Comparison of ENCODE assay signal across 15 mouse cellular contexts in the genomic region with DNA sequence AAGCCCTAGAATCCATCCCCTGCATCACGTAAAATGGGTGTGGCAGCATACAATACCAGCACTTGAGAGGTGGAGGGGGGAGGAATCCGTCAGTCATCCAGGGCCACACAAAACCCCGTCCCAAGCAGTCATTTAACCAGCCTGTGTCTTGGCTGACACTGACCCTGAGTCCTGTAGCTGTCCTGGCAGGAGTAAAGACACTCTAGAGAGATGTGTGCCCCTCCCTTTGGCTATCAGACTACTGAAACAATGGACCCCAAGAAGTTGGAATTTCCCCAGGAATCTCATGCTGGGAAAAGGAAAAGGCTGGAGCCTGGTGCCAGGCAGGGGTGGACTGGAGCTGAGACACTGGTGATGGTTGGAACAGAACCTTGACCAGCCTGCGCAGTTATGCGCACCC. TPM values are rescaled to one million over a fixed set of nuclear protein-coding genes. Genes with fewer than 3 reads are reported as not detected.
DNase-seq lines count a peak whose midpoint lies in the region; ATAC-seq and TF ChIP-seq lines count a peak whose summit lies in the region.
"Had no signal": no experiment of that assay in that cellular context is flagged by ENCODE, and none has a peak within 500 bp of the region (broad histone marks: within the 10 kb centered on the region; RNA-seq: fewer than 3 reads in every experiment).

No protein-coding gene starts in this region.

- intact Hi-C loops in heart, postnatal 10 days (cut with DNase I), result no loop called here

- peak; percentile 92 for DNase-seq in heart, adult 11 months
- DNase-seq in heart, postnatal 10 days, result no peak
- DNase-seq in lung, postnatal 4 days, result no peak
- DNase-seq in ZHBTc4 (ENCODE audit: low read depth, low spot score), result peak; percentile 67
- DNase-seq in testis, postnatal 14 days (ENCODE audit: low spot score), result no peak
- DNase-seq: adrenal gland, postnatal 10 days; cerebellum, adult 11 months; cerebellum, adult 8-10 months; cerebellum, postnatal 25 days; gastrocnemius, postnatal 10 days had no signal

- H3K27ac ChIP-seq in lung, embryonic 16.5 days (ENCODE audit: low read length), result no peak overlapping the region
- H3K27ac ChIP-seq: embryonic facial prominence, embryonic 12.5 days; forebrain, embryonic 15.5 days; hindbrain, postnatal 0 days had no signal

- TF ChIP-seq CTCF in E14TG2a.4 (conservative IDR thresholded peaks at IDR 0.05; ENCODE audit: low read length), result no peak

- 0 out of 2 replicates have a peak, but pooled peaks have one; percentile 30 for ATAC-seq in lung, embryonic 16.5 days (ENCODE audit: low read depth)
- ATAC-seq: forebrain, embryonic 15.5 days; hindbrain, postnatal 0 days had no signal

- 60% methylated on average over 5 of the region's 5 CpGs for WGBS in lung, embryonic 16.5 days

- no peaks in the 10 kb centered on the region for H3K27me3 ChIP-seq in lung, embryonic 16.5 days (ENCODE audit: control insufficient read depth, insufficient read depth, low read depth, low read length)
- peaks cover 7% of the 10 kb centered on the region; the same call in 1 of the 2 replicates for H3K27me3 ChIP-seq in E14TG2a.4 (ENCODE audit: insufficient read depth, low read length)
- H3K27me3 ChIP-seq: embryonic facial prominence, embryonic 12.5 days; forebrain, embryonic 15.5 days had no signal

- H3K4me2 ChIP-seq in lung, embryonic 16.5 days (ENCODE audit: low read depth, low read length), result no peak overlapping the region
- H3K4me2 ChIP-seq: embryonic facial prominence, embryonic 12.5 days; forebrain, embryonic 15.5 days had no signal

- no peaks in the 10 kb centered on the region for H3K9me3 ChIP-seq in lung, embryonic 16.5 days (ENCODE audit: control insufficient read depth, low read length)
- no peaks in the 10 kb centered on the region for H3K9me3 ChIP-seq in E14TG2a.4 (ENCODE audit: low read length)
- H3K9me3 ChIP-seq: embryonic facial prominence, embryonic 12.5 days; forebrain, embryonic 15.5 days had no signal

- no peaks in the 10 kb centered on the region for H3K36me3 ChIP-seq in lung, embryonic 16.5 days (ENCODE audit: control insufficient read depth, insufficient read depth, low read length)
- no peaks in the 10 kb centered on the region for H3K36me3 ChIP-seq in E14TG2a.4 (ENCODE audit: insufficient read depth, low read length)
- H3K36me3 ChIP-seq: embryonic facial prominence, embryonic 12.5 days; forebrain, embryonic 15.5 days had no signal

- H3K9ac ChIP-seq in lung, embryonic 16.5 days (ENCODE audit: low read length), result no peak overlapping the region
- H3K9ac ChIP-seq: embryonic facial prominence, embryonic 12.5 days; forebrain, embryonic 15.5 days had no signal

- H3K4me1 ChIP-seq in lung, embryonic 16.5 days (replicated peaks; ENCODE audit: control insufficient read depth, insufficient read depth, low read length), result no peaks in the 10 kb centered on the region
- peaks cover 26% of the 10 kb centered on the region for H3K4me1 ChIP-seq in E14TG2a.4 (replicated peaks; ENCODE audit: low read depth, low read length)
- H3K4me1 ChIP-seq: embryonic facial prominence, embryonic 12.5 days; forebrain, embryonic 15.5 days had no signal

- H3K4me3 ChIP-seq in lung, embryonic 16.5 days (ENCODE audit: low read length), result no peak overlapping the region
- H3K4me3 ChIP-seq in E14TG2a.4 (replicated peaks; ENCODE audit: low read length), result 0 out of 2 replicates have a peak overlapping the region, but pooled peaks have one; percentile 26
- H3K4me3 ChIP-seq: embryonic facial prominence, embryonic 12.5 days; forebrain, embryonic 15.5 days had no signal

RNA-seq across cellular contexts. Expression of a gene that starts 15.8 kb away (rescaled TPM):
- total RNA-seq in heart, postnatal 10 days (2021), result 10 to 100 TPM in 1 of 2 experiments, 1 to 10 TPM in 1; 9.0 to 10.4 TPM
- polyA plus RNA-seq in lung, embryonic 16.5 days (2015; fragmentation: Nextera tagmentation; extraction: Ambion mirVana), result 23.8 and 24.4 TPM in 2 replicates

Comparison
In these comparisons a context has a peak if more than half of its experiments do, and no peak if none do; other contexts are left out.
1. DNase-seq: peak in heart, adult 11 months (single experiment) and ZHBTc4 (single experiment); none in heart, postnatal 10 days (0 of 2), lung, postnatal 4 days (0 of 2) and testis, postnatal 14 days (single experiment).